Mouse (Mus musculus) limb, embryonic 11.5 days (tissue): ENCODE measurements around the gene Nup210. TPM values are rescaled to one million over a fixed set of nuclear protein-coding genes. Genes with fewer than 3 reads are reported as not detected.

ENCODE experiments used
- ATAC-seq: fragments of 200-750 bp; cut with Nextera tagmentation; 2 replicates; pipeline ENCODE4 v1.8.0; 2017; ENCODE audit warnings: low read depth; ENCODE audit not compliant: insufficient number of reproducible peaks, low FRiP score, low TSS enrichment
- DNase-seq: peaks from one replicate; pipeline ENCODE4 v3.0.0-alpha.2; 2015; ENCODE audit warnings: low spot score
- H3K27ac ChIP-seq: fragments of 300-500 bp; sonication (generic); replicated peaks from 2 replicates; pipeline ENCODE4 v1.5.1; 2014; ENCODE audit warnings: low read depth, mild to moderate bottlenecking, low read length
- H3K27me3 ChIP-seq: fragments of 300-500 bp; sonication (generic); 2 replicates; pipeline ENCODE4 v1.6.1; 2014; ENCODE audit warnings: mild to moderate bottlenecking, low read length, mixed read lengths; ENCODE audit not compliant: control insufficient read depth, insufficient read depth
- H3K36me3 ChIP-seq: fragments of 300-500 bp; sonication (generic); 2 replicates; pipeline ENCODE4 v1.6.1; 2014; ENCODE audit warnings: mild to moderate bottlenecking, low read length, moderate library complexity, mixed read lengths; ENCODE audit not compliant: control insufficient read depth, insufficient read depth
- H3K4me1 ChIP-seq: fragments of 300-500 bp; sonication (generic); 2 replicates; pipeline ENCODE4 v1.6.1; 2014; ENCODE audit warnings: low read length, mixed read lengths; ENCODE audit not compliant: control insufficient read depth, insufficient read depth
- H3K4me2 ChIP-seq: fragments of 300-500 bp; sonication (generic); 2 replicates; pipeline ENCODE4 v1.6.1; 2014; ENCODE audit warnings: low read depth, mild to moderate bottlenecking, moderate library complexity; ENCODE audit not compliant: severe bottlenecking
- H3K4me3 ChIP-seq: fragments of 300-500 bp; sonication (generic); 2 replicates; pipeline ENCODE4 v1.5.1; 2014; ENCODE audit warnings: low read depth, low read length
- H3K9ac ChIP-seq: fragments of 300-500 bp; sonication (generic); 2 replicates; pipeline ENCODE4 v1.6.1; 2014; ENCODE audit warnings: mild to moderate bottlenecking, low read length
- H3K9me3 ChIP-seq: fragments of 300-500 bp; sonication (generic); 2 replicates; pipeline ENCODE4 v1.6.1; 2016; ENCODE audit warnings: low read length; ENCODE audit not compliant: control insufficient read depth
- WGBS: fragments of 180-500 bp; shearing (Covaris S2); extraction: QIAGEN DNeasy Blood & Tissue Kit; methylation state at CpG from one replicate; pipeline ENCODE4 v1.1.7; 2014; 5-methylcytosine and 5-hydroxymethylcytosine counted together
- polyA plus RNA-seq: library from polyadenylated mRNA; unstranded; fragments of >200 nt; fragmentation: Nextera tagmentation; extraction: Ambion mirVana; gene quantifications from 2 replicates; pipeline ENCODE4 v1.2.1, GENCODE M21; 2014

Gene Nup210
- polyA plus RNA-seq, 1 experiment from 2014 or later, result 4.3 TPM

- Histone ChIP-seq H3K36me3 (no peaks in the 10 kb centered on the region), H3K27me3 (no peaks in the 10 kb centered on the region), H3K9ac (no peak overlapping the region), H3K9me3 (no peaks in the 10 kb centered on the region), H3K4me2 (no peak overlapping the region), H3K27ac (no peak overlapping the region), H3K4me1 (no peaks in the 10 kb centered on the region), H3K4me3 (no peak overlapping the region)
- DNase-seq (no peak), ATAC-seq (no peak)
- 41% methylated on average over 7 of the region's 7 CpGs for WGBS
These were observed 115.1 kb downstream of the Nup210 start for GRCm38 (mm10) chr6:91001566-91001965.

GRCm38 (mm10) chr6:91000819-91001525 is 115.7 kb downstream of the Nup210 start:
- no peaks in the 10 kb centered on the region for H3K36me3 ChIP-seq
- no peak overlapping the region for H3K4me2 ChIP-seq
- no peak overlapping the region for H3K27ac ChIP-seq
- ATAC-seq (no peak), DNase-seq (peak; percentile 27)
- no peak overlapping the region for H3K4me3 ChIP-seq
- H3K9ac ChIP-seq, result no peak overlapping the region
- 13% methylated on average over 15 of the region's 15 CpGs for WGBS
- no peaks in the 10 kb centered on the region for H3K9me3 ChIP-seq
- no peaks in the 10 kb centered on the region for H3K27me3 ChIP-seq
- H3K4me1 ChIP-seq, result no peaks in the 10 kb centered on the region

- 92% methylated on average over 4 of the region's 4 CpGs for WGBS
- Histone ChIP-seq H3K4me1 (no peaks in the 10 kb centered on the region), H3K4me3 (no peak overlapping the region), H3K9ac (no peak overlapping the region), H3K4me2 (no peak overlapping the region), H3K27me3 (no peaks in the 10 kb centered on the region), H3K9me3 (no peaks in the 10 kb centered on the region), H3K27ac (no peak overlapping the region), H3K36me3 (no peaks in the 10 kb centered on the region)
- no peak for ATAC-seq
- DNase-seq, result no peak
These were observed 117.5 kb downstream of the Nup210 start for GRCm38 (mm10) chr6:90999176-90999575.

- Histone ChIP-seq H3K9me3 (no peaks in the 10 kb centered on the region), H3K27me3 (no peaks in the 10 kb centered on the region), H3K4me2 (no peak overlapping the region), H3K27ac (no peak overlapping the region), H3K36me3 (no peaks in the 10 kb centered on the region), H3K4me1 (no peaks in the 10 kb centered on the region), H3K4me3 (no peak overlapping the region), H3K9ac (no peak overlapping the region)
- WGBS, result 97% methylated on average over 3 of the region's 3 CpGs
- DNase-seq, result no peak
- ATAC-seq, result no peak
These were observed 119.6 kb downstream of the Nup210 start for GRCm38 (mm10) chr6:90997025-90997424.

GRCm38 (mm10) chr6:90996181-90996580 is 120.4 kb downstream of the Nup210 start:
- Histone ChIP-seq H3K4me1 (no peaks in the 10 kb centered on the region), H3K36me3 (no peaks in the 10 kb centered on the region), H3K4me3 (no peak overlapping the region), H3K9me3 (no peaks in the 10 kb centered on the region), H3K27ac (no peak overlapping the region), H3K27me3 (no peaks in the 10 kb centered on the region), H3K9ac (no peak overlapping the region), H3K4me2 (no peak overlapping the region)
- DNase-seq, result no peak
- 92% methylated on average over 2 of the region's 2 CpGs for WGBS
- no peak for ATAC-seq

- 2% methylated on average over 37 of the region's 39 CpGs for WGBS
- DNase-seq, result peak; percentile 95
- peak; percentile 96 for ATAC-seq
- Histone ChIP-seq H3K27ac (no peak within 1 kb of the TSS), H3K4me3 (peak within 1 kb of the TSS; percentile 58), H3K36me3 (no peaks in the 10 kb centered on the region), H3K4me2 (peak within 1 kb of the TSS; percentile 97), H3K4me1 (peaks cover 5% of the 10 kb centered on the region), H3K9ac (peak within 1 kb of the TSS; percentile 66), H3K27me3 (peaks cover 7% of the 10 kb centered on the region; the same call in 1 of the 2 replicates), H3K9me3 (no peaks in the 10 kb centered on the region)
These were observed 127.8 kb downstream of the Nup210 start, which contains the start of gene Iqsec1 for GRCm38 (mm10) chr6:90988648-90989317. Gene Iqsec1, minus strand, starts transcription at chr6:90988685.

GRCm38 (mm10) chr6:90988299-90988625 is 128.4 kb downstream of the Nup210 start:
- ATAC-seq (peak; percentile 10; the same call in 1 of the 2 replicates), DNase-seq (no peak)
- Histone ChIP-seq H3K27me3 (peaks cover 7% of the 10 kb centered on the region; the same call in 1 of the 2 replicates), H3K36me3 (no peaks in the 10 kb centered on the region), H3K4me2 (peak overlapping the region; percentile 97), H3K9ac (peak overlapping the region; percentile 66), H3K9me3 (no peaks in the 10 kb centered on the region), H3K4me3 (peak overlapping the region; percentile 58), H3K27ac (no peak overlapping the region), H3K4me1 (peaks cover 5% of the 10 kb centered on the region)
- 2% methylated on average over 17 of the region's 59 CpGs for WGBS

GRCm38 (mm10) chr6:90987561-90988298 is 128.9 kb downstream of the Nup210 start:
- no peaks in the 10 kb centered on the region for H3K36me3 ChIP-seq
- H3K27me3 ChIP-seq, result peaks cover 7% of the 10 kb centered on the region; the same call in 1 of the 2 replicates
- WGBS, result under 1% methylated on average over 53 of the region's 76 CpGs
- peak overlapping the region; percentile 97 for H3K4me2 ChIP-seq
- DNase-seq (peak; percentile 60), ATAC-seq (peak; percentile 5; the same call in 1 of the 2 replicates)
- no peaks in the 10 kb centered on the region for H3K9me3 ChIP-seq
- peak overlapping the region; percentile 58 for H3K4me3 ChIP-seq
- peaks cover 5% of the 10 kb centered on the region for H3K4me1 ChIP-seq
- peak overlapping the region; percentile 66 for H3K9ac ChIP-seq
- no peak overlapping the region for H3K27ac ChIP-seq
